Mouse (Mus musculus): ENCODE measurements at regions not wholly inside any gene's neighbourhood (a gene's known extent, or its start where the extent isn't known, plus 50 kb on each side); places are given as distances from the start of the nearest gene placed in this dataset.

DNA sequence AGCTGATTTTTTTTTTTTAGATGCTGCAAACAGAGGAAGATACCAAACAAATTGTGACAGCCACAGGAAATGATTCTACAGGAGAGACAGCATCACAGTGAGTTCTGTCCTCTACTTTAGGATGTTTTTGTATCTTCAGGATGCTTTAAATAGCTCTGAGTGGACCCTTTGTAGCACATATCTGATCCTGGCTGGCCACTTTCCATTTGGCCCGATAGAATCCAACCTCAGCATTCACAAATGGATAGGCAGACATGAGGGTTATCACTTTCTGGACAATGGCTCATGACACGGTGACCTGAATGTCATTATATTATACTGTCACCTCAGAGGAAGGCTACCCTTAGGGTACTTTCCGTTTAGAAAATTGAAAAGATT, 379.3 kb downstream of the Gm10295 start:
- Histone ChIP-seq H3K4me3 (no peak overlapping the region), H3K27ac (no peak overlapping the region)
- no peak for DNase-seq (ENCODE audit: extremely low spot score in 1 of 2, low spot score in 2 of 2)
- TF ChIP-seq CTCF (IDR thresholded peaks at IDR 0.05): no peak
- intact Hi-C loops (cut with DNase I): no loop called here

GRCm38 (mm10) chr7:70971323-70972022, 379.8 kb downstream of the Gm10295 start:
- no peak overlapping the region for H3K4me3 ChIP-seq
- TF ChIP-seq CTCF (IDR thresholded peaks at IDR 0.05): no peak
- intact Hi-C loops (cut with DNase I): no loop called here
- no peak overlapping the region for H3K27ac ChIP-seq
- DNase-seq (ENCODE audit: extremely low spot score in 1 of 2, low spot score in 2 of 2): no peak

DNA sequence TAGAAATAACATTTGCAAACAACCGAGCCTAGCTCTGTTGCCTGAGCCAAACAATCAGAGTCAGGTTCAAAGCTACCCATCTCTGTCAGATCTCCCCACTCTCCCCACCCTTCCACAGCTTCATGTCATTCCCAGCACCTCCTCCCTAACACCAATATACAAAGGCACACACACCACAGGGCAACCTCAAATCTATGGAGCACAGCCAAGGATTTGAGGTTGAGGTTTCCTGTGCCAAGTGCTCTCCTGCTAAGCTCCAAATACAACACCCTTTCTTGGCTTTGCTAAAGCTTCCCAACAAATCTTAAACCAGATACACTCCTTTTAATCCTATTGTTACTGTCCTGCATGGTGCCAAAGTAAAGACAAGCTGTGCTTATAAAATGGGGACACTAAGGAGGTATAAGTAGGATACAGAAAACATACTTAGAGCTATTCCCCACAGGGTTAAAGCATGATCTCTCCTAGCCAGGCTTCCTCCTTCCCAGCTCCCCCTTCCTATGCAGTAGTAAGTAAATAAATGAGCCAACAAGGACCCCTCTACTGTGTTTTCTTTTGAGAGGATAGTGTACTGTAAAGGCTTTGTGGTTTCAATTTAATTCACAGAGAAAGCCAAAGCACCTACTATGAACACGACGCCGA, 398.8 kb downstream of the Gm10295 start:
- no peak for TF ChIP-seq CTCF (IDR thresholded peaks at IDR 0.05)
- intact Hi-C loops (cut with DNase I): no loop called here
- Histone ChIP-seq H3K27ac (no peak overlapping the region), H3K4me3 (no peak overlapping the region)
- no peak for DNase-seq (ENCODE audit: extremely low spot score in 1 of 2, low spot score in 2 of 2)

- DNase-seq (ENCODE audit: extremely low spot score in 1 of 2, low spot score in 2 of 2): no peak
- Histone ChIP-seq H3K4me3 (no peak overlapping the region), H3K27ac (no peak overlapping the region)
- intact Hi-C loops (cut with DNase I): no loop called here
- no peak for TF ChIP-seq CTCF (IDR thresholded peaks at IDR 0.05)
Measured at GRCm38 (mm10) chr7:70948281-70948680, 403.0 kb downstream of the Gm10295 start.

DNA sequence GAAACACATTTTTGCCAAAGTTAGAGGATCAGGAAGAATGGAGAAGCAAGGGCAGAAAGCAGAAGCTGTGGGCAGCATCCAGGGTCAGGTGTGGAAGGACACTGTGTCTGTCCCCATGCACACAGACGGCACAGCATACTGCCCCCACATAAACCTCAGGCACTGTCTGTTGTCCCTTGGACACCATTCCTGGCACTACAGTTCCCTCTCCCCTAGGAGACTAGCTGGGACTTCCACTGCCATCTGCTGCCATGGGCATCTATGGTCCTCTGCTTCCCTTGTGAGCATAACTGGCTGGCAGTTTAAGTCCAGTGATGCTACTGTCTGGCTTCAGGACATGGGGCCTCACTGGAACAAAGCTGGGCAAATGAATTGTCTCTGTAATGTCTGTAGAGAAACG, 405.0 kb downstream of the Gm10295 start:
- H3K4me3 ChIP-seq: no peak overlapping the region
- intact Hi-C loops (cut with DNase I): no loop called here
- no peak overlapping the region for H3K27ac ChIP-seq
- no peak for DNase-seq (ENCODE audit: extremely low spot score in 1 of 2, low spot score in 2 of 2)
- no peak for TF ChIP-seq CTCF (IDR thresholded peaks at IDR 0.05)

DNA sequence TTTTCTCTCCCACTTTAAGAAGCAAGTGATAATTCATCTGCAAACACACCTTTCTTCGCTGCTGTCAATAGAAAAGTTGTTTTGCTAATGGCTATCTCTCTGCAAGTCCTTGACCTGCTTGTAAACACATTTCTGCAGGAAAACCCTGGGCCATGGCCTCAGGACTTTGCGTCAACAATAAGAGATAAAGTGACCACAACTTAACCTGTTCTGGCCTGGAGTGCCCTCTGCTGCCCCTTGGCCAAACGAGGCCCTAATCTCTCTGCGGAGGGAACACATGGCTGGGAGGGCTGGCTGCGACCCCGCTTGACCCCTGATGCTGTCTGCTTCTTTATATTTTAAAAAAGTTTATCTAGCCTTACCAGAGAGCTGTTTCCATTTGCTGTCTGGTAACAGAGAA, 420.4 kb downstream of the Gm10295 start:
- Histone ChIP-seq H3K27ac (no peak overlapping the region), H3K4me3 (no peak overlapping the region)
- no peak for TF ChIP-seq CTCF (IDR thresholded peaks at IDR 0.05)
- intact Hi-C loops (cut with DNase I): no loop called here
- DNase-seq (ENCODE audit: extremely low spot score in 1 of 2, low spot score in 2 of 2): no peak

GRCm38 (mm10) chr7:70929935-70930334, 421.4 kb downstream of the Gm10295 start:
- intact Hi-C loops (cut with DNase I): no loop called here
- no peak for TF ChIP-seq CTCF (IDR thresholded peaks at IDR 0.05)
- H3K4me3 ChIP-seq: peak overlapping the region; percentile 15; the same call in 1 of the 2 replicates
- no peak for DNase-seq (ENCODE audit: extremely low spot score in 1 of 2, low spot score in 2 of 2)
- no peak overlapping the region for H3K27ac ChIP-seq

- intact Hi-C loops (cut with DNase I): no loop called here
- no peak overlapping the region for H3K27ac ChIP-seq
- TF ChIP-seq CTCF (IDR thresholded peaks at IDR 0.05): no peak
- DNase-seq (ENCODE audit: extremely low spot score in 1 of 2, low spot score in 2 of 2): no peak
- no peak overlapping the region for H3K4me3 ChIP-seq
Measured at GRCm38 (mm10) chr7:70928001-70928400, 423.3 kb downstream of the Gm10295 start.

GRCm38 (mm10) chr7:70917016-70917415, 434.3 kb downstream of the Gm10295 start:
- intact Hi-C loops (cut with DNase I): no loop called here
- TF ChIP-seq CTCF (IDR thresholded peaks at IDR 0.05): no peak
- Histone ChIP-seq H3K4me3 (no peak overlapping the region), H3K27ac (no peak overlapping the region)
- no peak for DNase-seq (ENCODE audit: extremely low spot score in 1 of 2, low spot score in 2 of 2)

GRCm38 (mm10) chr7:70908921-70909320, 442.4 kb downstream of the Gm10295 start:
- no peak for TF ChIP-seq CTCF (IDR thresholded peaks at IDR 0.05)
- DNase-seq (ENCODE audit: extremely low spot score in 1 of 2, low spot score in 2 of 2): no peak
- Histone ChIP-seq H3K4me3 (no peak overlapping the region), H3K27ac (no peak overlapping the region)
- intact Hi-C loops (cut with DNase I): no loop called here

DNA sequence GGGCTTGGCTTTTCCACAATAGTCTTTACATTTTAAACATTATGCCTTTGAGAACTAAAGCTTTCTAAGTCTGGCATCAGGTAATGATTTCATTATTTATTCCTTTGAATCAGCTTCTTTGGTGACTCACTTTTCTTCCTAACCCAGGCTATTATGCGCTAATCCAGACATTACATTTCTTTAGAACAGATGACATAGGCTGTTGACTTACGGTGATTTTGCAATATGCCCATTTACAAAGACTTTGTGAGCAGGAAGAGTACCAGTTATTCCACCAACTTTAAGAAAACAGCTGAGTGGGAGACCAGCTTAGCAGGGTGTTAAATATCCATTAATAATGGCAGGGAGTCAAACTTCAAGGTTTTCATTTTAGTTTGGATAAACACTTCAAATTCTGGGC, 459.6 kb downstream of the Gm10295 start:
- intact Hi-C loops (cut with DNase I): no loop called here

DNA sequence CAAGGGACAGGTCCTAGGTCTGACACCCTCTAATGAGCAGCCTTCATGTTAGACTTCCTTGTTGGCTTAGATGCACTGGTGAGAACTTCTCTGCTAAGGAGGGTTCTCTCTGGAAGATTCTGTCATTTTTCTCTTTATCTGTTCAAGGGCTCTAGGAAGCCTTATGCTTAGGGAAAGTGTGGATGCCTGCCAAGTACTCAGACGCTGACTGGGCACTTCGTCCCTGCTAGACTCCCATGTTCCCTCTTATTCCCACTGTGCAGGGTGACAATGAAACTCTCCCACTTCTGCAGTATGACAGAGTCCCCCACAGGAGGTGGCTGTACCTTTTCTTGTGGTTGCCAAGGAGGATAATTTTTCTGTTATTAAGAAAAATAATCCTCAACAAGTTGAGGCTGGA, 470.8 kb downstream of the Gm10295 start:
- no peak for DNase-seq (ENCODE audit: extremely low spot score in 1 of 2, low spot score in 2 of 2)
- no peak for TF ChIP-seq CTCF (IDR thresholded peaks at IDR 0.05)
- Histone ChIP-seq H3K27ac (no peak overlapping the region), H3K4me3 (no peak overlapping the region)
- intact Hi-C loops (cut with DNase I): no loop called here

More for the DNA sequence above, 459.6 kb downstream of the Gm10295 start:
- no peak for TF ChIP-seq CTCF (IDR thresholded peaks at IDR 0.05)
- Histone ChIP-seq H3K27ac (no peak overlapping the region), H3K4me3 (no peak overlapping the region)
- no peak for DNase-seq (ENCODE audit: extremely low spot score in 1 of 2, low spot score in 2 of 2)

DNA sequence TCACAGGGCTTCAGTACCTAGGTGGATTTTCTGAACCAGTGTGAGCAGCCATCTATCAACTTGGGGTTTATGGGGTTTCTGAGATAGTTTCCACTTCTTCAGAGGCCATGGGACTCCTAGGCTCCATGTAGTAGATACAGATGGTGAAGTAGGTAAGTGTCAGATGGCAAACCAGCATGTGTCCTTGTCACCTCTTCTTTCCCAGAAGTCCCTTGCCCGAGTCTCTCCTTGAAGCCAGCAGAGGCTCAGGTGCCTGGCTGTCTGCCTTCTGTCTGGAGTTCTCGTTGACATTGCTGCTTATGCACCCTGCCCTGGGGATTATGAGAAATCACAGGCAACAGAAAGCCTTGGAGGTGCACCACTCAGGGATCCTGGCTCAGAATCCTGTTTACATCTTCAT, 476.9 kb downstream of the Gm10295 start:
- H3K27ac ChIP-seq: no peak overlapping the region
- TF ChIP-seq CTCF (IDR thresholded peaks at IDR 0.05): no peak
- intact Hi-C loops (cut with DNase I): no loop called here
- H3K4me3 ChIP-seq: no peak overlapping the region
- DNase-seq (ENCODE audit: extremely low spot score in 1 of 2, low spot score in 2 of 2): no peak
